ENCODE assay signal across 16 mouse cellular contexts in genomic region chr1:85856266-85856665, GRCm38 (mm10).
"Had no signal": no experiment of that assay in that cellular context is flagged by ENCODE, and none has a peak within 500 bp of the region (broad histone marks: within the 10 kb centered on the region; RNA-seq: fewer than 3 reads in every experiment).

No protein-coding gene starts in this region.

- H3K4me1 ChIP-seq: neural tube, embryonic 13.5 days; stomach, embryonic 15.5 days had no signal

- H3K27me3 ChIP-seq: neural tube, embryonic 13.5 days; neural tube, embryonic 15.5 days; stomach, embryonic 15.5 days had no signal

- H3K4me3 ChIP-seq: neural tube, embryonic 13.5 days; neural tube, embryonic 15.5 days; stomach, embryonic 15.5 days had no signal

- H3K9me3 ChIP-seq: neural tube, embryonic 15.5 days; stomach, embryonic 15.5 days had no signal

- H3K9ac ChIP-seq: neural tube, embryonic 13.5 days; neural tube, embryonic 15.5 days; stomach, embryonic 15.5 days had no signal

- H3K27ac ChIP-seq: neural tube, embryonic 13.5 days; neural tube, embryonic 15.5 days; stomach, embryonic 15.5 days; stomach, postnatal 0 days had no signal

- DNase-seq: retina, postnatal 1 day; right cerebral cortex, adult 18-20 months; right cerebral cortex, postnatal 14 days; right cerebral cortex, postnatal 25 days; right cerebral cortex, postnatal 4 days; spleen, adult 18-20 months; thymus, adult 18-20 months; thymus, adult 2 months; thymus, postnatal 14 days; thymus, postnatal 25 days; thymus, postnatal 36 days; thymus, postnatal 4 days had no signal
